8 mouse cellular contexts compared by ENCODE assay signal in genomic region chr9:61435191-61435989, GRCm38 (mm10).
DNase-seq lines count a peak whose midpoint lies in the region; ATAC-seq and TF ChIP-seq lines count a peak whose summit lies in the region.

No protein-coding gene starts in this region.

- H3K4me1 ChIP-seq in kidney, embryonic 14.5 days (ENCODE audit: control insufficient read depth, insufficient read depth, low read length), result peaks cover 7% of the 10 kb centered on the region; the same call in 1 of the 2 replicates
- H3K4me1 ChIP-seq in ES-E14 (ENCODE audit: control insufficient read depth in 2 of 2, insufficient read depth in 2 of 2, low read length in 2 of 2, poor library complexity in 1 of 2), result peaks cover 3 to 17% of the 10 kb centered on the region in 2 experiments; a peak in 2 of 4 replicates
- no peaks in the 10 kb centered on the region for H3K4me1 ChIP-seq in embryonic facial prominence, embryonic 14.5 days (ENCODE audit: control insufficient read depth, insufficient read depth, low read length)
- H3K4me1 ChIP-seq in hindbrain, postnatal 0 days (ENCODE audit: insufficient read depth, low read length), result peaks cover 8% of the 10 kb centered on the region; the same call in 1 of the 2 replicates

- H3K9me3 ChIP-seq in kidney, embryonic 14.5 days (ENCODE audit: control insufficient read depth, low read length), result no peaks in the 10 kb centered on the region
- no peaks in the 10 kb centered on the region for H3K9me3 ChIP-seq in ES-E14 (ENCODE audit: control insufficient read depth, insufficient read depth, low read depth, low read length)
- H3K9me3 ChIP-seq in embryonic facial prominence, embryonic 14.5 days (ENCODE audit: control insufficient read depth, low read length), result no peaks in the 10 kb centered on the region
- no peaks in the 10 kb centered on the region for H3K9me3 ChIP-seq in hindbrain, postnatal 0 days (ENCODE audit: low read length)

- H3K4me3 ChIP-seq in kidney, embryonic 14.5 days (ENCODE audit: low read length), result no peak overlapping the region
- H3K4me3 ChIP-seq in ES-E14 (ENCODE audit: insufficient read depth in 1 of 2, low read depth in 1 of 2, low read length in 2 of 2, poor library complexity in 1 of 2, severe bottlenecking in 1 of 2), result no peak overlapping the region
- no peak overlapping the region for H3K4me3 ChIP-seq in embryonic facial prominence, embryonic 14.5 days (ENCODE audit: low read depth, low read length)
- no peak overlapping the region for H3K4me3 ChIP-seq in hindbrain, postnatal 0 days (ENCODE audit: low read length)

- TF ChIP-seq CTCF in hindbrain, postnatal 0 days (IDR thresholded peaks at IDR 0.05; ENCODE audit: low read depth), result no peak

- no peak overlapping the region for H3K9ac ChIP-seq in kidney, embryonic 14.5 days (ENCODE audit: low read depth, low read length)
- H3K9ac ChIP-seq in ES-E14 (ENCODE audit: insufficient read depth, low read depth, low read length, poor library complexity, severe bottlenecking), result no peak overlapping the region
- no peak overlapping the region for H3K9ac ChIP-seq in embryonic facial prominence, embryonic 14.5 days (ENCODE audit: low read depth, low read length)
- H3K9ac ChIP-seq in hindbrain, postnatal 0 days (replicated peaks; ENCODE audit: low read length), result no peak overlapping the region

- 37% methylated on average over 8 of the region's 8 CpGs for WGBS in kidney, embryonic 14.5 days
- 37% methylated on average over 8 of the region's 8 CpGs for WGBS in embryonic facial prominence, embryonic 14.5 days
- 42% methylated on average over 8 of the region's 8 CpGs for WGBS in hindbrain, postnatal 0 days

- no peak overlapping the region for H3K4me2 ChIP-seq in kidney, embryonic 14.5 days (replicated peaks; ENCODE audit: low read depth, low read length)
- no peak overlapping the region for H3K4me2 ChIP-seq in embryonic facial prominence, embryonic 14.5 days (ENCODE audit: low read depth, low read length)
- no peak overlapping the region for H3K4me2 ChIP-seq in hindbrain, postnatal 0 days (ENCODE audit: low read depth, low read length)

- no peaks in the 10 kb centered on the region for H3K36me3 ChIP-seq in kidney, embryonic 14.5 days (ENCODE audit: control insufficient read depth, insufficient read depth, low read length)
- H3K36me3 ChIP-seq in ES-E14 (ENCODE audit: control insufficient read depth, insufficient read depth, low read length, poor library complexity, severe bottlenecking), result no peaks in the 10 kb centered on the region
- no peaks in the 10 kb centered on the region for H3K36me3 ChIP-seq in embryonic facial prominence, embryonic 14.5 days (ENCODE audit: control insufficient read depth, insufficient read depth, low read length)
- H3K36me3 ChIP-seq in hindbrain, postnatal 0 days (ENCODE audit: insufficient read depth, low read length), result no peaks in the 10 kb centered on the region

- H3K27me3 ChIP-seq in kidney, embryonic 14.5 days (ENCODE audit: control insufficient read depth, insufficient read depth, low read length), result 0 out of 2 replicates have a peak, but pooled peaks cover 3% of the 10 kb centered on the region
- H3K27me3 ChIP-seq in embryonic facial prominence, embryonic 14.5 days (replicated peaks; ENCODE audit: control insufficient read depth, insufficient read depth, low read length), result no peaks in the 10 kb centered on the region
- H3K27me3 ChIP-seq in hindbrain, postnatal 0 days (ENCODE audit: insufficient read depth, low read length), result no peaks in the 10 kb centered on the region

- peak; percentile 67; the same call in 1 of the 2 replicates for ATAC-seq in kidney, embryonic 14.5 days (ENCODE audit: low FRiP score, low TSS enrichment)
- ATAC-seq in embryonic facial prominence, embryonic 14.5 days (ENCODE audit: low read depth), result peak; percentile 64; the same call in 1 of the 2 replicates
- no peak for ATAC-seq in hindbrain, postnatal 0 days

- in situ Hi-C loops in ES-E14 (cut with MboI; ENCODE audit: low sequenced_read_pairs in 2 of 2, unreplicated experiment in 2 of 2), result no loop called here

- no peak for DNase-seq in kidney, adult 8-10 months
- peak; percentile 54 for DNase-seq in ES-E14 (ENCODE audit: low read depth, low spot score)
- peak; percentile 79 for DNase-seq in embryonic facial prominence, embryonic 14.5 days (ENCODE audit: low spot score)
- peak; percentile 2 for DNase-seq in hindbrain, postnatal 0 days (ENCODE audit: low spot score)
- peak; percentile 80 for DNase-seq in lung, postnatal 36 days
- peak; percentile 56 for DNase-seq in yolk sac, embryonic 10.5 days (ENCODE audit: low spot score)
- no peak for DNase-seq in right cerebral cortex, postnatal 14 days

- no peak overlapping the region for H3K27ac ChIP-seq in kidney, embryonic 14.5 days (ENCODE audit: low read depth, low read length)
- no peak overlapping the region for H3K27ac ChIP-seq in ES-E14 (ENCODE audit: insufficient read depth, low read depth, low read length, poor library complexity, severe bottlenecking)
- no peak overlapping the region for H3K27ac ChIP-seq in embryonic facial prominence, embryonic 14.5 days (replicated peaks; ENCODE audit: low read depth, low read length)
- no peak overlapping the region for H3K27ac ChIP-seq in hindbrain, postnatal 0 days

TF ChIP-seq in ES-E14, 5 proteins besides CTCF, POLR2A, EP300 and RAD21:
- TF ChIP-seq MAFK (IDR thresholded peaks at IDR 0.05; ENCODE audit: insufficient read depth, low read depth, low read length) (peak; percentile 79), HCFC1 (IDR thresholded peaks at IDR 0.05; ENCODE audit: borderline replicate concordance, insufficient read depth, low read length) (no peak), ZNF384 (IDR thresholded peaks at IDR 0.05; ENCODE audit: low read depth, low read length) (no peak), CHD2 (IDR thresholded peaks at IDR 0.05; ENCODE audit: low read depth, low read length) (no peak), ZC3H11A (IDR thresholded peaks at IDR 0.05; ENCODE audit: borderline replicate concordance, low read depth, low read length) (no peak)

Comparison
In these comparisons a context has a peak if more than half of its experiments do, and no peak if none do; other contexts are left out.
1. DNase-seq: peak in ES-E14 (single experiment), embryonic facial prominence, embryonic 14.5 days (single experiment), hindbrain, postnatal 0 days (single experiment), lung, postnatal 36 days (single experiment) and yolk sac, embryonic 10.5 days (single experiment); none in kidney, adult 8-10 months (0 of 2) and right cerebral cortex, postnatal 14 days (single experiment).